Mouse (Mus musculus) kidney, postnatal 25 days (tissue): ENCODE measurements at regions not wholly inside any gene's neighbourhood (a gene's known extent, or its start where the extent isn't known, plus 50 kb on each side); places are given as distances from the start of the nearest gene placed in this dataset.

Experiments used
- DNase-seq, 2 experiments: peaks; one replicate each; pipeline ENCODE4 v3.0.0; 2021; ENCODE audit warnings: mixed read lengths in 2 of 2

GRCm38 (mm10) chr13:32536241-32536640 is 197.7 kb upstream of the Gmds start:
- DNase-seq = no peak

GRCm38 (mm10) chr13:32535602-32536001 is 197.1 kb upstream of the Gmds start:
- no peak for DNase-seq

GRCm38 (mm10) chr13:32530926-32531512 is 192.5 kb upstream of the Gmds start:
- no peak for DNase-seq

GRCm38 (mm10) chr13:32518611-32519344 is 180.2 kb upstream of the Gmds start:
- DNase-seq = peak; percentile 58 to 70

- DNase-seq = no peak
Measured at GRCm38 (mm10) chr13:32517514-32517913, 179.0 kb upstream of the Gmds start.

GRCm38 (mm10) chr13:32509231-32510023 is 170.9 kb upstream of the Gmds start:
- DNase-seq = no peak

GRCm38 (mm10) chr13:32508447-32508846 is 169.9 kb upstream of the Gmds start:
- DNase-seq = no peak

- no peak for DNase-seq
Measured at GRCm38 (mm10) chr13:32507825-32508224, 169.3 kb upstream of the Gmds start.

- peak; percentile 73 to 84 for DNase-seq
Measured at GRCm38 (mm10) chr13:32498205-32498790, 159.8 kb upstream of the Gmds start.

- DNase-seq = no peak
Measured at GRCm38 (mm10) chr13:32496263-32496662, 157.7 kb upstream of the Gmds start.

GRCm38 (mm10) chr13:32495063-32495462 is 156.5 kb upstream of the Gmds start:
- DNase-seq = peak; percentile 46 to 77

- peak; percentile 66 to 82 for DNase-seq
Measured at GRCm38 (mm10) chr13:32493806-32494205, 155.3 kb upstream of the Gmds start.

GRCm38 (mm10) chr13:32493309-32493708 is 154.8 kb upstream of the Gmds start:
- DNase-seq = peak; percentile 68 to 80

- no peak for DNase-seq
Measured at GRCm38 (mm10) chr13:32492566-32492965, 154.0 kb upstream of the Gmds start.

GRCm38 (mm10) chr13:32481444-32482058 is 143.0 kb upstream of the Gmds start:
- DNase-seq = no peak

GRCm38 (mm10) chr13:32480029-32480428 is 141.5 kb upstream of the Gmds start:
- no peak for DNase-seq

GRCm38 (mm10) chr13:32479118-32479818 is 140.7 kb upstream of the Gmds start:
- peak in 1 of 2 experiments; percentile 48 for DNase-seq

- peak; percentile 6 to 46 for DNase-seq
Measured at GRCm38 (mm10) chr13:32465787-32466186, 127.2 kb upstream of the Gmds start.

GRCm38 (mm10) chr13:32465041-32465682 is 126.6 kb upstream of the Gmds start:
- DNase-seq = no peak

GRCm38 (mm10) chr13:32454419-32455146 is 116.0 kb upstream of the Gmds start:
- DNase-seq = peak; percentile 9 to 56
